Mouse (Mus musculus) layer of hippocampus, adult 11-12 months (tissue): ENCODE measurements at regions not wholly inside any gene's neighbourhood (a gene's known extent, or its start where the extent isn't known, plus 50 kb on each side); places are given as distances from the start of the nearest gene placed in this dataset.

ENCODE experiments used
- DNase-seq: peaks from one replicate; pipeline ENCODE4 v3.0.0; 2022; ENCODE audit warnings: low spot score

- no peak for DNase-seq
Measured at GRCm38 (mm10) chr1:66099562-66100444, 75.3 kb upstream of the Map2 start.

GRCm38 (mm10) chr1:66101419-66101818 lies 73.7 kb upstream of the Map2 start:
- DNase-seq, result no peak

DNA sequence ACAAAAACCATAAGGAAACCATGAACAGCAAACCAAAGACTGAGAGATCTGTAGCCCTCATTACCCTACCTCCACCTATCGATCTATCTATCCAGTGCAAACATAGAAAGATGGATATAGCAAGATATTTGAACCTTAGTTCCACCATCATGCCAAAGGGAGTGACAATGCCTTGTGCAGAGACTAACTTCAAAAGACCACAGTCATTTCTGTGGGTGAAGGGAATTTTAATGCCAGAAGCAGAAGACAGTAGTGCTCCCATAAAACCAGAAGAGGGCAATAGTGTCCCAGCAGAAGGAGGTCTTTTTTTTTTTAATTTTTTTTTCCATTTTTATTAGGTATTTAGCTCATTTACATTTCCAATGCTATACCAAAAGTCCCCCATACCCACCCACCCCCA lies 70.6 kb upstream of the Map2 start:
- peak; percentile 19 for DNase-seq

GRCm38 (mm10) chr1:66105206-66105605 lies 69.9 kb upstream of the Map2 start:
- DNase-seq, result no peak

- peak; percentile 10 for DNase-seq
Measured at GRCm38 (mm10) chr1:66108051-66108450, 67.0 kb upstream of the Map2 start.

DNA sequence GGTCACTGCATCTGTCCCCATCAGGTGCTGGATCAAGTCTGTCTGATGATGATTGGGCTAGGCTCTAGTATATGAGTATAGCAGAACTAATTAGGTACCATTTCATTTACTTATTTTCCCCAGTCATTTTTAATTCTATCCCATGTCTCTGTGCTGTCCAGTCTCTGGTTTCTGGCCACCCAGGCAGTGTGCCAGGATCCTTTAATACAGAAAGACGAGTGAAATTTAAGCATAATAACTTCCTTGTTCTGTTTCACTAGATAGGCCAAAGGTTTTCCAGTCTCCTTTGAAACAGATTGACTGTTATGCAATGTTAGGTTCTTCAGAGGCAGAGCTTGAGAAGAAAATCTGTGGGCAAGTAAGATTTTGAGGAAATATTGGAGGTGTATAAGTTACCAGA lies 61.2 kb upstream of the Map2 start:
- DNase-seq, result no peak

GRCm38 (mm10) chr1:66115330-66115729 lies 59.7 kb upstream of the Map2 start:
- DNase-seq, result peak; percentile 14
